Comparison of ENCODE assay signal across 17 mouse cellular contexts in genomic region chr9:44638726-44639125, GRCm38 (mm10). TPM values are rescaled to one million over a fixed set of nuclear protein-coding genes. Genes with fewer than 3 reads are reported as not detected.
A peak's percentile ranks its signal among the peaks of the same experiment; 100 is the strongest.
DNase-seq lines count a peak whose midpoint lies in the region; ATAC-seq and TF ChIP-seq lines count a peak whose summit lies in the region.
"Not testable (repeated sequence)": the region's sequence is repeated elsewhere in the genome, so short reads cannot be mapped to it uniquely, and the experiment has no call there.
"Had no signal": no experiment of that assay in that cellular context is flagged by ENCODE, and none has a peak within 500 bp of the region (broad histone marks: within the 10 kb centered on the region; RNA-seq: fewer than 3 reads in every experiment).

No protein-coding gene starts in this region.

- intact Hi-C loops in heart, adult 2 months (cut with DNase I): not testable (repeated sequence)
- intact Hi-C loops in left cerebral cortex, postnatal 4 days (cut with DNase I): loop anchor here (10.0 kb wide), 1 partner anchor 176 kb away; no protein-coding TSS in a partner anchor

- DNase-seq in adipocyte (ENCODE audit: low spot score): peak; percentile 20
- peak; percentile 31 for DNase-seq in cerebellum, adult 8-10 months
- peak; percentile 42 for DNase-seq in gastrocnemius, adult 18-20 months (ENCODE audit: low spot score)
- peak in 1 of 2 experiments; percentile 59 for DNase-seq in heart, adult 2 months
- DNase-seq in left cerebral cortex, postnatal 4 days: peak; percentile 51
- DNase-seq in ovary, postnatal 36 days (ENCODE audit: low spot score): peak; percentile 20

- H3K4me3 ChIP-seq in heart, adult 2 months; hindbrain, embryonic 16.5 days (ENCODE audit: low read length); kidney, embryonic 16.5 days (ENCODE audit: low read length): not testable (repeated sequence)

- TF ChIP-seq CTCF in heart, adult 2 months (IDR thresholded peaks at IDR 0.05): 0 out of 2 replicates have a peak, but pooled peaks have one; percentile 4

- peaks cover 13% of the 10 kb centered on the region for H3K36me3 ChIP-seq in heart, adult 2 months (ENCODE audit: control insufficient read depth, insufficient read depth, low read length)
- H3K36me3 ChIP-seq in hindbrain, embryonic 16.5 days (ENCODE audit: control insufficient read depth, insufficient read depth, low read length): peaks cover 32% of the 10 kb centered on the region
- H3K36me3 ChIP-seq in kidney, embryonic 16.5 days (ENCODE audit: insufficient read depth, low read length): peaks cover 57% of the 10 kb centered on the region

- H3K27ac ChIP-seq in heart, adult 2 months; hindbrain, embryonic 16.5 days (ENCODE audit: low read depth, low read length); kidney, embryonic 16.5 days (ENCODE audit: low read length): not testable (repeated sequence)

- ATAC-seq in hindbrain, embryonic 16.5 days: 0 out of 2 replicates have a peak, but pooled peaks have one; percentile 42
- ATAC-seq in kidney, embryonic 16.5 days (ENCODE audit: low FRiP score, low TSS enrichment): not testable (repeated sequence)

- TF ChIP-seq EP300 in heart, adult 2 months (IDR thresholded peaks at IDR 0.05; ENCODE audit: insufficient read depth, low read depth, low read length): 0 out of 2 replicates have a peak, but pooled peaks have one; percentile 8

- 61% methylated on average over 9 of the region's 9 CpGs for WGBS in heart, adult 2 months
- WGBS in hindbrain, embryonic 16.5 days: 86% methylated on average over 9 of the region's 9 CpGs
- WGBS in kidney, embryonic 16.5 days: 90% methylated on average over 9 of the region's 9 CpGs

- not testable (repeated sequence) for H3K4me2 ChIP-seq in hindbrain, embryonic 16.5 days (ENCODE audit: low read length); kidney, embryonic 16.5 days (replicated peaks; ENCODE audit: low read depth, low read length)

- H3K79me2 ChIP-seq in heart, adult 2 months (replicated peaks; ENCODE audit: control insufficient read depth, insufficient read depth, low read length): not testable (repeated sequence)

- H3K9ac ChIP-seq in heart, adult 2 months (ENCODE audit: low read depth, low read length); hindbrain, embryonic 16.5 days (ENCODE audit: low read depth, low read length): not testable (repeated sequence)
- H3K9ac ChIP-seq in kidney, embryonic 16.5 days (replicated peaks; ENCODE audit: low read length): 0 out of 2 replicates have a peak overlapping the region, but pooled peaks have one; percentile 6

- not testable (repeated sequence) for H3K4me1 ChIP-seq in heart, adult 2 months (ENCODE audit: control insufficient read depth, insufficient read depth, low read length); hindbrain, embryonic 16.5 days (ENCODE audit: control insufficient read depth, insufficient read depth, low read depth, low read length); kidney, embryonic 16.5 days (ENCODE audit: insufficient read depth, low read length)

- H3K9me3 ChIP-seq in hindbrain, embryonic 16.5 days (ENCODE audit: control insufficient read depth, low read length); kidney, embryonic 16.5 days (ENCODE audit: low read length): not testable (repeated sequence)

- not testable (repeated sequence) for H3K27me3 ChIP-seq in heart, adult 2 months (ENCODE audit: control insufficient read depth, insufficient read depth, low read length); hindbrain, embryonic 16.5 days (replicated peaks; ENCODE audit: control insufficient read depth, insufficient read depth, low read length); kidney, embryonic 16.5 days (ENCODE audit: insufficient read depth, low read length)

- TF ChIP-seq POLR2A in heart, adult 2 months (IDR thresholded peaks at IDR 0.05; ENCODE audit: insufficient read depth, low read depth, low read length): not testable (repeated sequence)

RNA-seq across cellular contexts. Expression of gene Ddx6, which starts 34.0 kb away (rescaled TPM):
- total RNA-seq in gastrocnemius, adult 18-20 months (2021): 10 to 100 TPM; 68.4 to 69.8 TPM
- 10 to 100 TPM; 75.6 to 88.4 TPM for total RNA-seq in heart, adult 2 months (2021)
- 14.3 and 26.7 TPM in 2 replicates for polyA plus RNA-seq in heart, adult 2 months (2012; rRNA removed)
- 12.5 and 14.6 TPM in 2 replicates for polyA plus RNA-seq in hindbrain, embryonic 16.5 days (2015; fragmentation: Nextera tagmentation; extraction: Ambion mirVana)
- 11.2 and 13.9 TPM in 2 replicates for polyA plus RNA-seq in kidney, embryonic 16.5 days (2015; fragmentation: Nextera tagmentation; extraction: Ambion mirVana)
- 100 to 1,000 TPM; 144 to 146 TPM for total RNA-seq in left cerebral cortex, postnatal 4 days (2021)

RNA-seq across cellular contexts. Expression of gene Treh, which starts 34.3 kb away (rescaled TPM):
- not detected for total RNA-seq in gastrocnemius, adult 18-20 months (2021)
- not detected for total RNA-seq in heart, adult 2 months (2021)
- not detected in 2 replicates for polyA plus RNA-seq in heart, adult 2 months (2012; rRNA removed)
- polyA plus RNA-seq in hindbrain, embryonic 16.5 days (2015; fragmentation: Nextera tagmentation; extraction: Ambion mirVana): not detected in 2 replicates
- polyA plus RNA-seq in kidney, embryonic 16.5 days (2015; fragmentation: Nextera tagmentation; extraction: Ambion mirVana): 0.17 TPM in 1 of 2 replicates, not detected in the other
- total RNA-seq in left cerebral cortex, postnatal 4 days (2021): not detected
- total RNA-seq: G1E; heart, postnatal 25 days; layer of hippocampus, postnatal 36 days had no signal
- polyA plus RNA-seq: CD4-positive, CD25-positive, alpha-beta regulatory T cell, adult 4 months; forebrain, embryonic 13.5 days; G1E; heart, embryonic 10.5 days; midbrain, embryonic 12.5 days; neural tube, embryonic 15.5 days; stomach, postnatal 0 days had no signal
